Mouse (Mus musculus): ENCODE data around the gene Grin2b. TPM values are rescaled to one million over a fixed set of nuclear protein-coding genes. Genes with fewer than 3 reads are reported as not detected.

Gene Grin2b
- total and polyA plus RNA-seq, 2 experiments from 2014 or later: 0.11 TPM; not detected in 1

DNA sequence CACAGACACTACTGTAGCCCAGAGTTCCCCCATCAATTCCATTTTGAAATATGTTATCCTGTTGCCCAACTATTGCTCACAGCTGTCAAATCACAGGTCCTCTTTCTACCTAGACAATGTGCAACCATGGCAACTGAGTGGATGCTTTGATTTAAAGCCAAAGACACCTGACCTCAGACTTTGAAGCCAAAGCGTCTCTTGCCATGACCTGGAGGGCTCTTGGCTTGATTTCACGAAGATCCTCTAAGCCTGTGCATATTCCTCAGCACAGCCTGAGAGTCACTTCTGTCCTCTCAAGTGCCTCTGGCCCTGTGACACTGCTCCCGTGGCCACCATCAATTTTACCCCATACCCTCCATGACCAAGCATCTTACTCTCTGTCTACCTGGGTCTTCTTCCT is 132.4 kb downstream of the Grin2b start:
- Histone ChIP-seq H3K9ac (replicated peaks; ENCODE audit: low read depth, low read length) (no peak overlapping the region), H3K4me1 (ENCODE audit: control insufficient read depth, insufficient read depth) (no peaks in the 10 kb centered on the region), H3K4me3 (ENCODE audit: low read depth, low read length) (no peak overlapping the region), H3K4me2 (ENCODE audit: low read depth, low read length) (no peak overlapping the region), H3K36me3 (replicated peaks; ENCODE audit: control insufficient read depth, insufficient read depth, low read length) (no peaks in the 10 kb centered on the region), H3K27me3 (ENCODE audit: control insufficient read depth, insufficient read depth, low read length) (no peaks in the 10 kb centered on the region), H3K9me3 (replicated peaks; ENCODE audit: control insufficient read depth, low read length) (no peaks in the 10 kb centered on the region), H3K27ac (ENCODE audit: low read depth) (no peak overlapping the region)
- WGBS: 56% methylated on average over 3 of the region's 3 CpGs
- no peak for TF ChIP-seq EP300 (IDR thresholded peaks at IDR 0.05; ENCODE audit: low read depth)
- TF ChIP-seq CTCF (IDR thresholded peaks at IDR 0.05; ENCODE audit: low read depth): no peak
- ATAC-seq (ENCODE audit: insufficient read depth, low read depth) (no peak), DNase-seq (ENCODE audit: low spot score) (no peak)

DNA sequence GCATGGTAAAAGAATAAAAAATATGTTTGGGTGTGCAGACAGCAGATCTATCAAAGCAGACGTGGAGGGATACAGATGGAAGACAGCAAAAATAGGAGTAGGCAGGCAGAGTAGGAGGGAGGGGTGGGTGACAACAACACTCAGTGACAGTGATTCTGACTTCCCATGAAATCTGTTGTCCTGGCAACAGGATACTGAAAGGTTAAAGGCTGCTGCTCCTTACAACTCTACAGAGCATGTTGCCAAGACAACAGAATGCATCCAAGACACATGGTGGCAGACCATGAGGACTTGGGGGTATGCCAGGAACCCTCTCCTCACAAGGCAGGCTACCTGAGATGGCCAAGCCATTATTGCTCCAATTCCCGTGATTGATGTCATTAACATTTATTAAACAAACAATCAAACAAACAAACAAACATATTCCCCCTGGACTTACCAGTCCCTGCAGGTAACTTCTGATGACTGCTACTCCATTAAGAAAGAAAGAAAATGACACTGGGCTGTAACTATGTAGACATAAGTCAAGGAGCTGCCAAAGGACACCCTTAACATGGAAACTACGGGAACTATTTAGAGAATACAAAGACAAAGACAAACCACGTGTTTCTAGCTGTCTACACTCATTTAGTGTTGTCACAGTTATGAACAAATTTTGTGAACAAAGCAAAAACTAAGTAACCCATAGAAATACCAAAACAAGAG is 143.9 kb downstream of the Grin2b start:
- TF ChIP-seq EP300 (IDR thresholded peaks at IDR 0.05; ENCODE audit: low read depth) (no peak), CTCF (IDR thresholded peaks at IDR 0.05; ENCODE audit: low read depth) (no peak)
- Histone ChIP-seq H3K4me1 (ENCODE audit: control insufficient read depth, insufficient read depth) (no peaks in the 10 kb centered on the region), H3K27ac (ENCODE audit: low read depth) (no peak overlapping the region), H3K27me3 (ENCODE audit: control insufficient read depth, insufficient read depth, low read length) (no peaks in the 10 kb centered on the region), H3K36me3 (replicated peaks; ENCODE audit: control insufficient read depth, insufficient read depth, low read length) (no peaks in the 10 kb centered on the region), H3K9me3 (replicated peaks; ENCODE audit: control insufficient read depth, low read length) (no peaks in the 10 kb centered on the region), H3K4me2 (ENCODE audit: low read depth, low read length) (no peak overlapping the region), H3K9ac (replicated peaks; ENCODE audit: low read depth, low read length) (no peak overlapping the region), H3K4me3 (ENCODE audit: low read depth, low read length) (no peak overlapping the region)
- ATAC-seq (ENCODE audit: insufficient read depth, low read depth): no peak
- 66% methylated on average over 4 of the region's 4 CpGs for WGBS
- no peak for DNase-seq (ENCODE audit: low spot score)

DNA sequence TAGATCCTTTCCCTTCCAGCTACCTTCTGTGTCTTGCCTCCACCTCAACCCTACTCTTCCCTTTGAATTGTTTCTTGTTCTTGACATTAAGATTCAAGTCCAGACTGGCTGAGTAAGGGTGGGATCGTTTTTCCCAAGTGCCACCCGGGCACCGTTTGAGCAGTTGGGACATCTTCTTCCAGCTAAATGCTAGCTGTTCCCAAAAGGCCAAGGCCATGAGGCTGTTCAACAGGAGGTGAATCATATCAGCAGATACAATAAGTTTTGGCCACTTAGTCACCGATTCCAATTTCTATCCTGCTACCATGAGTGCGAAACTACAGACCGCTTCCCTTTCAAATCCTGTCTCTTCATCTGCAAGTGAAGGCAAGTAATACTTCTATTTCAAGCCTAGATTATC is 146.4 kb downstream of the Grin2b start:
- ATAC-seq (ENCODE audit: insufficient read depth, low read depth): no peak
- H3K4me2 ChIP-seq (ENCODE audit: low read depth, low read length): no peak overlapping the region
- WGBS: 88% methylated on average over 6 of the region's 6 CpGs
- H3K27me3 ChIP-seq (ENCODE audit: control insufficient read depth, insufficient read depth, low read length): no peaks in the 10 kb centered on the region
- no peak overlapping the region for H3K9ac ChIP-seq (replicated peaks; ENCODE audit: low read depth, low read length)
- TF ChIP-seq EP300 (IDR thresholded peaks at IDR 0.05; ENCODE audit: low read depth): no peak
- TF ChIP-seq CTCF (IDR thresholded peaks at IDR 0.05; ENCODE audit: low read depth): no peak
- H3K9me3 ChIP-seq (replicated peaks; ENCODE audit: control insufficient read depth, low read length): no peaks in the 10 kb centered on the region
- H3K4me3 ChIP-seq (ENCODE audit: low read depth, low read length): no peak overlapping the region
- no peak for DNase-seq (ENCODE audit: low spot score)
- no peaks in the 10 kb centered on the region for H3K36me3 ChIP-seq (replicated peaks; ENCODE audit: control insufficient read depth, insufficient read depth, low read length)
- H3K27ac ChIP-seq (ENCODE audit: low read depth): no peak overlapping the region
- H3K4me1 ChIP-seq (ENCODE audit: control insufficient read depth, insufficient read depth): no peaks in the 10 kb centered on the region

DNA sequence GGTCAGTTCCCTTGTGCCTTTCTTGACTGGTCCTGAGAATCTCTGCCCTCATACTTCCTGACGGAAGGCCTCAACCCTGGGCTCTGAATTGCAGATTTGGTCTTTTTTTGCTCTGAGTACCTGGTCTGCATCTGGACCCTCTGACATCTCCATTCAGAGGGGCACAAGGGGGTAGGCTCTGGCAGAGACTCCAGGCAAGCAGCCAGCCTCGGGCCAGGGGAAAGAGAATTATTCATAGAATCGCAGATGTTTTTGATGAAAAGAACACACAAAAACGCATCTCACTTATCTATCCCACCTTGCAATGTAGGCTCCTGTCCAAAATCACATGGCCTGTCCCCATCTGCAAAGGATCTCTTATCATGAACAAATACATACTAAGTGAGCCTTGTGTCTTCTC is 147.5 kb downstream of the Grin2b start:
- no peaks in the 10 kb centered on the region for H3K36me3 ChIP-seq (replicated peaks; ENCODE audit: control insufficient read depth, insufficient read depth, low read length)
- no peak for DNase-seq (ENCODE audit: low spot score)
- no peaks in the 10 kb centered on the region for H3K27me3 ChIP-seq (ENCODE audit: control insufficient read depth, insufficient read depth, low read length)
- H3K9ac ChIP-seq (replicated peaks; ENCODE audit: low read depth, low read length): no peak overlapping the region
- H3K4me1 ChIP-seq (ENCODE audit: control insufficient read depth, insufficient read depth): no peaks in the 10 kb centered on the region
- no peak overlapping the region for H3K4me2 ChIP-seq (ENCODE audit: low read depth, low read length)
- no peaks in the 10 kb centered on the region for H3K9me3 ChIP-seq (replicated peaks; ENCODE audit: control insufficient read depth, low read length)
- 61% methylated on average over 4 of the region's 4 CpGs for WGBS
- no peak overlapping the region for H3K4me3 ChIP-seq (ENCODE audit: low read depth, low read length)
- H3K27ac ChIP-seq (ENCODE audit: low read depth): no peak overlapping the region
- ATAC-seq (ENCODE audit: insufficient read depth, low read depth): no peak
- no peak for TF ChIP-seq EP300 (IDR thresholded peaks at IDR 0.05; ENCODE audit: low read depth)
- no peak for TF ChIP-seq CTCF (IDR thresholded peaks at IDR 0.05; ENCODE audit: low read depth)

DNA sequence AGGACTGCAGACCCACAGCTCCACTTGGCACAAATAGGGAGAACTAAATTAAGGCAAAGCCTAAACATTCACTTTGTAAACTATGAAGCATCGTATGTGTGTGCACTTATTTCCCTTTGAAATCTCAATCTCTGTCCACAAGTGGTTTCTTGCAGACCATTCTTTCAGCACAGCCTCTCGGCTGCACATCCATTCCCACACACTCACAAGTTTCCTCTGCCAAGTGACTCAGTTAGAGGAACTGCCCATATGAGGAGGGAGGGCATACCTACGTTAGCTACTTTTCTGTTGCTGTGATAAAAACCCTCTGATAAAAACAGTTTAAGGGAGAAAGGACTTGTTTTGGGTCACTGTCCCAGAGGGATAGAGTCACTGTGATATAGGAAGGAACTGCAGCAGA is 152.9 kb downstream of the Grin2b start:
- H3K27ac ChIP-seq (ENCODE audit: low read depth): no peak overlapping the region
- TF ChIP-seq EP300 (IDR thresholded peaks at IDR 0.05; ENCODE audit: low read depth): no peak
- TF ChIP-seq CTCF (IDR thresholded peaks at IDR 0.05; ENCODE audit: low read depth): no peak
- DNase-seq (ENCODE audit: low spot score): no peak
- no peaks in the 10 kb centered on the region for H3K36me3 ChIP-seq (replicated peaks; ENCODE audit: control insufficient read depth, insufficient read depth, low read length)
- WGBS: 57% methylated on average over 3 of the region's 3 CpGs
- no peaks in the 10 kb centered on the region for H3K27me3 ChIP-seq (ENCODE audit: control insufficient read depth, insufficient read depth, low read length)
- no peak overlapping the region for H3K9ac ChIP-seq (replicated peaks; ENCODE audit: low read depth, low read length)
- no peak overlapping the region for H3K4me3 ChIP-seq (ENCODE audit: low read depth, low read length)
- no peak overlapping the region for H3K4me2 ChIP-seq (ENCODE audit: low read depth, low read length)
- no peaks in the 10 kb centered on the region for H3K9me3 ChIP-seq (replicated peaks; ENCODE audit: control insufficient read depth, low read length)
- ATAC-seq (ENCODE audit: insufficient read depth, low read depth): no peak
- no peaks in the 10 kb centered on the region for H3K4me1 ChIP-seq (ENCODE audit: control insufficient read depth, insufficient read depth)

DNA sequence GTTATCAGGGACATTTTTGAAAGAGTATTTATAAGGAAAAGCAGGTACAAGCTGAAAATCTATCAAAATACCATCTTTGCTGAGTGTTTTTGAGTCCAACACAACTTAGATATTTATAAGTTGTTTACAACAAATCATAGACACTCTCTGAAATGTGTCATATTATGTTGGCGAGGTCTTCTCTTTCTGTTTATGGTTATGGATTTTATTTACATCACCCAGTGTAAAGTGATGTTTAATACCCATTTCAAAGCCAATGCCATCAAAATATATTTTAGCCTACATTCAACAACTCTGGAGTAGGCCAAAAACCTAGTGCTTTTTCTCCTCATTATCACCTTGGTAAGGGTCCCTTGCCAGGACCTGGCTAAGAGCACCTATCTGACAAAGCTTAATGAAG is 154.3 kb downstream of the Grin2b start:
- H3K9ac ChIP-seq (replicated peaks; ENCODE audit: low read depth, low read length): no peak overlapping the region
- no peak overlapping the region for H3K4me2 ChIP-seq (ENCODE audit: low read depth, low read length)
- H3K36me3 ChIP-seq (replicated peaks; ENCODE audit: control insufficient read depth, insufficient read depth, low read length): no peaks in the 10 kb centered on the region
- H3K4me3 ChIP-seq (ENCODE audit: low read depth, low read length): no peak overlapping the region
- TF ChIP-seq EP300 (IDR thresholded peaks at IDR 0.05; ENCODE audit: low read depth) (no peak), CTCF (IDR thresholded peaks at IDR 0.05; ENCODE audit: low read depth) (no peak)
- H3K27ac ChIP-seq (ENCODE audit: low read depth): no peak overlapping the region
- DNase-seq (ENCODE audit: low spot score) (no peak), ATAC-seq (ENCODE audit: insufficient read depth, low read depth) (no peak)
- no peaks in the 10 kb centered on the region for H3K4me1 ChIP-seq (ENCODE audit: control insufficient read depth, insufficient read depth)
- 82% methylated on average over 1 of the region's 1 CpGs for WGBS
- no peaks in the 10 kb centered on the region for H3K9me3 ChIP-seq (replicated peaks; ENCODE audit: control insufficient read depth, low read length)
- no peaks in the 10 kb centered on the region for H3K27me3 ChIP-seq (ENCODE audit: control insufficient read depth, insufficient read depth, low read length)
